ENCODE assay signal across 13 mouse cellular contexts in the genomic region with DNA sequence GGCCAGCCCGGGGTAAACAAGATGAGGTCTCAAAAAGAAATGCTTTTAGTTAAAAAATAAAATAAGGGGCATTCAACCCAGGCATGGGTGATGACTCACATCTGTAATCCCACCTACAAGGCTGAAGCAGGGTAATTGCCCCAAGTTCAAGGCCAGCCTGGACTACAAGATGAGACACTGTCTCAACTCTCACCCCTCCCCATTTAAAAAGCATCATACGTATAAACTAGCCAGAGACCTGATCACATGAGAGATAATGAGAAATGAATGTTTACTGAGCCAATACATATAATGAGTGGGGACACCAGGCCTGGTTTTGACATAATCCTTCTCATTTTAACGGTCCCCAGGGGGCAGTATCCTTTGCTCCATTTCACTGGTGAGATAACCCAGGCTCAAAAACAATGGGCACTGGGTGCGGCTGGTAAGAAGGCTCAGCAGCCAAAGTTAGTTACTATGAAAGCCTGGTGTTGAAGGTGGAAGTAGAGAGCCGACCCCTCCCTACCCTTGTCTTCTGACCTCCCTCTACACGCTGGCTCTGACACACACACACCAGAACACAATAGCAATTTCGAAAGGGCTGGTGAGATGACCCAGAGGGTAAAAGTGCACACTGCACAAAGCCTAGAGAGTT. TPM values are rescaled to one million over a fixed set of nuclear protein-coding genes. Genes with fewer than 3 reads are reported as not detected.
A peak's percentile ranks its signal among the peaks of the same experiment; 100 is the strongest.
DNase-seq lines count a peak whose midpoint lies in the region; ATAC-seq and TF ChIP-seq lines count a peak whose summit lies in the region.
"Had no signal": no experiment of that assay in that cellular context is flagged by ENCODE, and none has a peak within 500 bp of the region (broad histone marks: within the 10 kb centered on the region; RNA-seq: fewer than 3 reads in every experiment).

No protein-coding gene starts in this region.

- H3K9me3 ChIP-seq in midbrain, postnatal 0 days (ENCODE audit: low read length) = no peaks in the 10 kb centered on the region
- no peaks in the 10 kb centered on the region; the same call in 1 of the 2 replicates for H3K9me3 ChIP-seq in midbrain, embryonic 10.5 days (replicated peaks)
- no peaks in the 10 kb centered on the region for H3K9me3 ChIP-seq in heart, postnatal 0 days (replicated peaks; ENCODE audit: control insufficient read depth, low read length)
- H3K9me3 ChIP-seq: embryonic facial prominence, embryonic 10.5 days had no signal

- 0 out of 2 replicates have a peak, but pooled peaks cover 1% of the 10 kb centered on the region for H3K4me1 ChIP-seq in midbrain, postnatal 0 days (ENCODE audit: insufficient read depth, low read length)
- H3K4me1 ChIP-seq in midbrain, embryonic 10.5 days = peaks cover 19% of the 10 kb centered on the region
- H3K4me1 ChIP-seq in heart, postnatal 0 days (ENCODE audit: control insufficient read depth, insufficient read depth) = peaks cover 21% of the 10 kb centered on the region; the same call in 1 of the 2 replicates
- H3K4me1 ChIP-seq: embryonic facial prominence, embryonic 10.5 days had no signal

- TF ChIP-seq EP300 in heart, postnatal 0 days (IDR thresholded peaks at IDR 0.05; ENCODE audit: low read depth) = no peak

- H3K9ac ChIP-seq in midbrain, postnatal 0 days (replicated peaks; ENCODE audit: low read length, poor library complexity, severe bottlenecking) = no peak overlapping the region
- H3K9ac ChIP-seq in heart, postnatal 0 days (replicated peaks; ENCODE audit: low read depth, low read length) = no peak overlapping the region

- no peak overlapping the region for H3K4me2 ChIP-seq in midbrain, postnatal 0 days (ENCODE audit: low read depth, low read length, poor library complexity, severe bottlenecking)
- H3K4me2 ChIP-seq in heart, postnatal 0 days (ENCODE audit: low read depth, low read length) = no peak overlapping the region

- TF ChIP-seq CTCF in midbrain, postnatal 0 days (IDR thresholded peaks at IDR 0.05) = peak; percentile 16; the same call in 1 of the 2 replicates
- TF ChIP-seq CTCF in heart, postnatal 0 days (IDR thresholded peaks at IDR 0.05; ENCODE audit: low read depth) = no peak

- no peak for ATAC-seq in midbrain, postnatal 0 days (ENCODE audit: low FRiP score)
- peak; percentile 57 for ATAC-seq in heart, postnatal 0 days (ENCODE audit: insufficient read depth, low read depth)
- ATAC-seq in frontal cortex, adult (ENCODE audit: low TSS enrichment) = no peak
- ATAC-seq: hindbrain, embryonic 16.5 days had no signal

- H3K36me3 ChIP-seq in midbrain, postnatal 0 days (ENCODE audit: insufficient read depth, low read length) = no peaks in the 10 kb centered on the region
- no peaks in the 10 kb centered on the region for H3K36me3 ChIP-seq in midbrain, embryonic 10.5 days
- peaks cover 8% of the 10 kb centered on the region; the same call in 1 of the 2 replicates for H3K36me3 ChIP-seq in heart, postnatal 0 days (replicated peaks; ENCODE audit: control insufficient read depth, insufficient read depth, low read length)
- H3K36me3 ChIP-seq: embryonic facial prominence, embryonic 10.5 days had no signal

- WGBS in midbrain, postnatal 0 days = 55% methylated on average over 7 of the region's 7 CpGs
- 75% methylated on average over 7 of the region's 7 CpGs for WGBS in midbrain, embryonic 10.5 days
- WGBS in heart, postnatal 0 days = 64% methylated on average over 7 of the region's 7 CpGs

- H3K27ac ChIP-seq in midbrain, postnatal 0 days (ENCODE audit: low read depth, low read length) = no peak overlapping the region
- no peak overlapping the region for H3K27ac ChIP-seq in midbrain, embryonic 10.5 days (replicated peaks)
- H3K27ac ChIP-seq in heart, postnatal 0 days (ENCODE audit: low read depth) = no peak overlapping the region
- H3K27ac ChIP-seq: embryonic facial prominence, embryonic 10.5 days had no signal

- DNase-seq in cerebellum, adult 8-10 months = peak; percentile 28
- no peak for DNase-seq in cerebellum, postnatal 36 days
- DNase-seq in midbrain, postnatal 0 days (ENCODE audit: low spot score) = no peak
- no peak for DNase-seq in midbrain, embryonic 10.5 days (ENCODE audit: low spot score)
- no peak for DNase-seq in heart, postnatal 0 days (ENCODE audit: low spot score)
- DNase-seq in natural killer cell, adult 2 months (ENCODE audit: low spot score in 2 of 2) = peak; percentile 27 to 31
- DNase-seq in right cerebral cortex, adult 18-20 months = no peak
- DNase-seq: adrenal gland, postnatal 10 days; layer of hippocampus, postnatal 36 days; thymus, adult 18-20 months had no signal

- no peaks in the 10 kb centered on the region for H3K27me3 ChIP-seq in midbrain, postnatal 0 days (ENCODE audit: insufficient read depth, low read length)
- peaks cover 43% of the 10 kb centered on the region for H3K27me3 ChIP-seq in midbrain, embryonic 10.5 days (ENCODE audit: low read depth, poor library complexity, severe bottlenecking)
- no peaks in the 10 kb centered on the region for H3K27me3 ChIP-seq in heart, postnatal 0 days (ENCODE audit: control insufficient read depth, insufficient read depth, low read length)

- H3K4me3 ChIP-seq in midbrain, postnatal 0 days (ENCODE audit: low read depth, low read length) = no peak overlapping the region
- no peak overlapping the region for H3K4me3 ChIP-seq in midbrain, embryonic 10.5 days
- H3K4me3 ChIP-seq in heart, postnatal 0 days (ENCODE audit: low read depth, low read length) = no peak overlapping the region
- H3K4me3 ChIP-seq: embryonic facial prominence, embryonic 10.5 days had no signal

RNA-seq across cellular contexts. Expression of gene Gfod1, which starts 8.9 kb away (rescaled TPM):
- 21.1 and 22.4 TPM in 2 replicates for total RNA-seq in midbrain, postnatal 0 days (2014; rRNA removed)
- 2.0 and 2.4 TPM in 2 replicates for polyA plus RNA-seq in midbrain, postnatal 0 days (2015; fragmentation: Nextera tagmentation; extraction: Ambion mirVana)
- 0.10 and 0.37 TPM in 2 replicates for polyA plus RNA-seq in midbrain, embryonic 10.5 days (2016; fragmentation: Nextera tagmentation; extraction: Ambion mirVana)
- total RNA-seq in heart, postnatal 0 days (2014; rRNA removed; ENCODE audit: low replicate concordance) = 14.4 and 20.5 TPM in 2 replicates
- 1.5 and 2.5 TPM in 2 replicates for polyA plus RNA-seq in heart, postnatal 0 days (2015; fragmentation: Nextera tagmentation; extraction: Ambion mirVana)

Comparison
In these comparisons a context has a peak if more than half of its experiments do, and no peak if none do; other contexts are left out.
1. DNase-seq: peak in cerebellum, adult 8-10 months (single experiment) and natural killer cell, adult 2 months (2 of 2); none in cerebellum, postnatal 36 days (0 of 2), midbrain, postnatal 0 days (single experiment), midbrain, embryonic 10.5 days (single experiment), heart, postnatal 0 days (single experiment) and right cerebral cortex, adult 18-20 months (single experiment).